26 mouse cellular contexts compared by ENCODE assay signal in the genomic region with DNA sequence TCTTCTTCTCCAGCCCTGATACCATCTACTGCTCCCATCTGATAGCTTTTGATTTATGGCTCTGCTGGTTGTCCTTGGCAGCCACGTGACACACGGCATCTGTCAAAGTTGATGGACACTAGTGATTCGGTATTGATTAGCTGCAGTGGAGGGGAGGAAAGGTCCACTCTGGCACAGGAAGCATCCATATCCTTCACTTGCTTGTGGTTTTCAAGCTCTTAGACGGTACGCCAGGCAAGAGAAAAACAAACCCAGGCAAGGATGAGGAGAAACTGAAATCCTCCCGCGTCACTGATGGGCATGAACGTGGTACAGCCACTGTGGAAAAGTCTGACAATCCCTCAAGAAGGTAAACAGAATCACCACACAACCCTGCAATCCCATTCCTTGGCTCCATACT.
DNase-seq lines count a peak whose midpoint lies in the region; ATAC-seq and TF ChIP-seq lines count a peak whose summit lies in the region.
"Had no signal": no experiment of that assay in that cellular context is flagged by ENCODE, and none has a peak within 500 bp of the region (broad histone marks: within the 10 kb centered on the region; RNA-seq: fewer than 3 reads in every experiment).

No protein-coding gene starts in this region.

- TF ChIP-seq CTCF in heart, adult 2 months (IDR thresholded peaks at IDR 0.05), result no peak

- peaks cover 3% of the 10 kb centered on the region; the same call in 1 of the 2 replicates for H3K9me3 ChIP-seq in embryonic facial prominence, embryonic 13.5 days
- H3K9me3 ChIP-seq in embryonic facial prominence, embryonic 10.5 days, result 0 out of 2 replicates have a peak, but pooled peaks cover 4% of the 10 kb centered on the region
- H3K9me3 ChIP-seq in heart, embryonic 10.5 days, result no peaks in the 10 kb centered on the region
- no peaks in the 10 kb centered on the region for H3K9me3 ChIP-seq in midbrain, embryonic 11.5 days (ENCODE audit: control insufficient read depth, low read length)
- H3K9me3 ChIP-seq in midbrain, embryonic 15.5 days, result no peaks in the 10 kb centered on the region
- H3K9me3 ChIP-seq: embryonic facial prominence, embryonic 15.5 days; forebrain, embryonic 12.5 days; heart, embryonic 13.5 days; hindbrain, embryonic 10.5 days; hindbrain, embryonic 15.5 days had no signal

- H3K27ac ChIP-seq in embryonic facial prominence, embryonic 13.5 days, result 0 out of 2 replicates have a peak overlapping the region, but pooled peaks have one; percentile 7
- no peak overlapping the region for H3K27ac ChIP-seq in embryonic facial prominence, embryonic 10.5 days (replicated peaks)
- no peak overlapping the region for H3K27ac ChIP-seq in heart, embryonic 10.5 days
- no peak overlapping the region for H3K27ac ChIP-seq in heart, adult 2 months
- no peak overlapping the region for H3K27ac ChIP-seq in midbrain, embryonic 11.5 days (ENCODE audit: low read depth, low read length)
- H3K27ac ChIP-seq in midbrain, embryonic 15.5 days, result no peak overlapping the region
- H3K27ac ChIP-seq: embryonic facial prominence, embryonic 15.5 days; forebrain, embryonic 12.5 days; heart, embryonic 13.5 days; hindbrain, embryonic 10.5 days; hindbrain, embryonic 15.5 days had no signal

- H3K36me3 ChIP-seq in embryonic facial prominence, embryonic 13.5 days, result no peaks in the 10 kb centered on the region
- no peaks in the 10 kb centered on the region for H3K36me3 ChIP-seq in embryonic facial prominence, embryonic 10.5 days (replicated peaks)
- no peaks in the 10 kb centered on the region for H3K36me3 ChIP-seq in heart, embryonic 10.5 days
- no peaks in the 10 kb centered on the region; the same call in 1 of the 2 replicates for H3K36me3 ChIP-seq in heart, adult 2 months (ENCODE audit: control insufficient read depth, insufficient read depth, low read length)
- H3K36me3 ChIP-seq in midbrain, embryonic 11.5 days (ENCODE audit: control insufficient read depth, insufficient read depth, low read length), result no peaks in the 10 kb centered on the region
- H3K36me3 ChIP-seq in midbrain, embryonic 15.5 days (replicated peaks), result no peaks in the 10 kb centered on the region
- H3K36me3 ChIP-seq: embryonic facial prominence, embryonic 15.5 days; forebrain, embryonic 12.5 days; heart, embryonic 13.5 days; hindbrain, embryonic 10.5 days; hindbrain, embryonic 15.5 days had no signal

- no peaks in the 10 kb centered on the region for H3K79me2 ChIP-seq in heart, adult 2 months (replicated peaks; ENCODE audit: control insufficient read depth, insufficient read depth, low read length)

- H3K4me3 ChIP-seq in embryonic facial prominence, embryonic 13.5 days, result no peak overlapping the region
- H3K4me3 ChIP-seq in embryonic facial prominence, embryonic 10.5 days, result no peak overlapping the region
- no peak overlapping the region for H3K4me3 ChIP-seq in heart, embryonic 10.5 days
- no peak overlapping the region for H3K4me3 ChIP-seq in heart, adult 2 months
- H3K4me3 ChIP-seq in midbrain, embryonic 11.5 days (ENCODE audit: low read depth, low read length), result no peak overlapping the region
- no peak overlapping the region for H3K4me3 ChIP-seq in midbrain, embryonic 15.5 days
- H3K4me3 ChIP-seq: embryonic facial prominence, embryonic 15.5 days; forebrain, embryonic 12.5 days; heart, embryonic 13.5 days; hindbrain, embryonic 10.5 days; hindbrain, embryonic 15.5 days had no signal

- TF ChIP-seq POLR2A in heart, adult 2 months (IDR thresholded peaks at IDR 0.05; ENCODE audit: insufficient read depth, low read depth, low read length), result no peak

- no peak for ATAC-seq in embryonic facial prominence, embryonic 13.5 days (ENCODE audit: insufficient number of reproducible peaks, insufficient read depth, low FRiP score, low TSS enrichment, low read depth)
- ATAC-seq in midbrain, embryonic 11.5 days (ENCODE audit: low FRiP score), result no peak
- no peak for ATAC-seq in midbrain, embryonic 15.5 days (replicated peaks)
- ATAC-seq in hematopoietic stem cell, adult 5-6 weeks (replicated peaks in 1 of 2; ENCODE audit: insufficient read depth in 1 of 2, low FRiP score in 2 of 2, low TSS enrichment in 1 of 2, low read depth in 1 of 2, poor library complexity in 2 of 2, severe bottlenecking in 2 of 2), result peak; percentile 25 to 26; a peak in 1 of 4 replicates
- ATAC-seq: activated CD4-positive, CD25-positive, alpha-beta regulatory T cell, adult 4 months; forebrain, embryonic 16.5 days; inflammation-experienced regulatory T-cells, adult 6 months; intestine, embryonic 16.5 days had no signal

- peaks cover 37% of the 10 kb centered on the region for H3K4me1 ChIP-seq in embryonic facial prominence, embryonic 13.5 days
- H3K4me1 ChIP-seq in embryonic facial prominence, embryonic 10.5 days, result peaks cover 21% of the 10 kb centered on the region
- peaks cover 6% of the 10 kb centered on the region for H3K4me1 ChIP-seq in heart, embryonic 10.5 days
- no peaks in the 10 kb centered on the region; the same call in 1 of the 2 replicates for H3K4me1 ChIP-seq in heart, adult 2 months (ENCODE audit: control insufficient read depth, insufficient read depth, low read length)
- H3K4me1 ChIP-seq in midbrain, embryonic 11.5 days (ENCODE audit: control insufficient read depth, insufficient read depth, low read length), result peaks cover 2% of the 10 kb centered on the region; the same call in 1 of the 2 replicates
- H3K4me1 ChIP-seq in midbrain, embryonic 15.5 days, result 0 out of 2 replicates have a peak, but pooled peaks cover 6% of the 10 kb centered on the region

- H3K4me2 ChIP-seq in embryonic facial prominence, embryonic 13.5 days, result no peak overlapping the region
- H3K4me2 ChIP-seq in midbrain, embryonic 11.5 days, result no peak overlapping the region
- H3K4me2 ChIP-seq in midbrain, embryonic 15.5 days, result no peak overlapping the region
- H3K4me2 ChIP-seq: embryonic facial prominence, embryonic 15.5 days; forebrain, embryonic 12.5 days; heart, embryonic 13.5 days; hindbrain, embryonic 15.5 days had no signal

- intact Hi-C loops in heart, adult 2 months (cut with DNase I), result no loop called here

- H3K9ac ChIP-seq in embryonic facial prominence, embryonic 13.5 days, result no peak overlapping the region
- no peak overlapping the region for H3K9ac ChIP-seq in heart, adult 2 months (ENCODE audit: low read depth, low read length)
- H3K9ac ChIP-seq in midbrain, embryonic 11.5 days (ENCODE audit: low read length), result no peak overlapping the region
- no peak overlapping the region for H3K9ac ChIP-seq in midbrain, embryonic 15.5 days
- H3K9ac ChIP-seq: embryonic facial prominence, embryonic 15.5 days; forebrain, embryonic 12.5 days; heart, embryonic 13.5 days; hindbrain, embryonic 15.5 days had no signal

- no peak for TF ChIP-seq EP300 in heart, adult 2 months (IDR thresholded peaks at IDR 0.05; ENCODE audit: insufficient read depth, low read depth, low read length)

- DNase-seq in embryonic facial prominence, embryonic 10.5 days (ENCODE audit: low spot score), result no peak
- DNase-seq in heart, embryonic 10.5 days (ENCODE audit: low spot score), result peak; percentile 20
- no peak for DNase-seq in heart, adult 2 months
- DNase-seq in midbrain, embryonic 11.5 days (ENCODE audit: low spot score, missing footprints), result peak; percentile 80
- DNase-seq: adrenal gland, adult 8-10 months; adrenal gland, postnatal 25 days; cerebellum, adult 11-12 months; cerebellum, adult 8-10 months; cerebellum, postnatal 10 days; cerebellum, postnatal 36 days; embryo, embryonic 11 days; gastrocnemius, postnatal 10 days; gastrocnemius, postnatal 36 days; heart, postnatal 14 days had no signal

- WGBS in embryonic facial prominence, embryonic 13.5 days, result 60% methylated on average over 8 of the region's 8 CpGs
- WGBS in embryonic facial prominence, embryonic 10.5 days, result 77% methylated on average over 8 of the region's 8 CpGs
- WGBS in heart, embryonic 10.5 days, result 67% methylated on average over 8 of the region's 8 CpGs
- WGBS in heart, adult 2 months, result 73% methylated on average over 8 of the region's 8 CpGs
- 84% methylated on average over 8 of the region's 8 CpGs for WGBS in midbrain, embryonic 11.5 days
- 88% methylated on average over 8 of the region's 8 CpGs for WGBS in midbrain, embryonic 15.5 days

- no peaks in the 10 kb centered on the region for H3K27me3 ChIP-seq in embryonic facial prominence, embryonic 13.5 days
- H3K27me3 ChIP-seq in embryonic facial prominence, embryonic 10.5 days (replicated peaks; ENCODE audit: low read depth, poor library complexity, severe bottlenecking), result 0 out of 2 replicates have a peak, but pooled peaks cover 3% of the 10 kb centered on the region
- no peaks in the 10 kb centered on the region for H3K27me3 ChIP-seq in heart, embryonic 10.5 days (ENCODE audit: insufficient read depth, poor library complexity, severe bottlenecking)
- no peaks in the 10 kb centered on the region for H3K27me3 ChIP-seq in heart, adult 2 months (ENCODE audit: control insufficient read depth, insufficient read depth, low read length)
- no peaks in the 10 kb centered on the region for H3K27me3 ChIP-seq in midbrain, embryonic 11.5 days (ENCODE audit: control insufficient read depth, insufficient read depth, low read length)
- no peaks in the 10 kb centered on the region for H3K27me3 ChIP-seq in midbrain, embryonic 15.5 days (replicated peaks)
- H3K27me3 ChIP-seq: embryonic facial prominence, embryonic 15.5 days; forebrain, embryonic 12.5 days; heart, embryonic 13.5 days; hindbrain, embryonic 15.5 days had no signal

Comparison
In these comparisons a context has a peak if more than half of its experiments do, and no peak if none do; other contexts are left out.
1. DNase-seq: peak in heart, embryonic 10.5 days (single experiment) and midbrain, embryonic 11.5 days (single experiment); none in embryonic facial prominence, embryonic 10.5 days (single experiment) and heart, adult 2 months (0 of 2).
2. ATAC-seq: peak in hematopoietic stem cell, adult 5-6 weeks (2 of 2); none in embryonic facial prominence, embryonic 13.5 days (single experiment), midbrain, embryonic 11.5 days (single experiment) and midbrain, embryonic 15.5 days (single experiment).